Mouse (Mus musculus) lung, adult 10 weeks (tissue): Measurements from ENCODE around the gene Ccdc86. TPM values are rescaled to one million over a fixed set of nuclear protein-coding genes. Genes with fewer than 3 reads are reported as not detected.

Experiments
- polyA plus RNA-seq: library from polyadenylated mRNA; stranded (reverse); fragments of 350-450 nt; fragmentation: Illumina TruSeq; extraction: RNeasy Lipid Tissue Mini Kit (QIAGEN cat#74804); gene quantifications from one replicate; pipeline ENCODE4 v1.2.3, GENCODE M21; 2014; ENCODE audit warnings: low read depth, low replicate concordance; ENCODE audit not compliant: insufficient read depth

The Ccdc86 gene
- polyA plus RNA-seq = 4.2 TPM

GRCm38 (mm10) chr19:10949112-10949511 lies at the start of gene Ccdc86:
TSS of gene Ccdc86 (minus strand) at chr19:10949266.

GRCm38 (mm10) chr19:10993150-10993549 lies 44.1 kb upstream of the Ccdc86 start, which contains the start of gene Ms4a15:
TSS of gene Ms4a15 (minus strand) at chr19:10993250.

DNA sequence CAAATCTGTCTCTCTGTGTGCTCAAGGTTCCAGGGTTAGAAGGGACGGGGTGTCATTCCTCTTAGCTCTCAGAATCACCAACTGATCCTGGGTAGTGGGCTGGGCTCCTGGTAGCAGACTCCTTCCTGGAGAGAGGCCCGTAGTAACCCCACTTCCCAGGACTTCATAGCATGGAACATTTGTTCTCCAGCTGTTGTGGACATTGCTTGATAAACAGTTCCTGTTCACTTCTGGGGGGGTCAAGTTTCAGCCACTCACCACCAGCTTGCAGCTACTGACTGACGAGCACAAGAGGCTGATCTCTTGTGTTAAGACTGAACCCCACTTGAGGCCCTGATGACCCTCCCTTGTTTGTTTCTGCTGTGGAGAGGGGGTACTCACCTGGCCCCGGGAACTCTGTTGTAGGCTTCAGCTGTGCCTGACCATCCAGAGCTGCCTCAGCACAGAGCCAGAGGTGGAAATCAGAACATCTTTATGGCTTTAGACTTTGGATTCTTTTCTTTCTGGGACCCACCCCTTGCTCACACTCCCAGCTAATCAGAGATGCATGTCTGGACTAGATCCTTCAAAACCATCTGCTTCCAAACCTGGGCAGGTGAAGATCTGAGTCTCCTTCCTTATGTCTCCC lies 25.3 kb upstream of the Ccdc86 start, which contains the start of gene Ms4a10:
Gene Ms4a10 (minus strand): TSS at position 433 of the 628 bp plus-strand sequence.

DNA sequence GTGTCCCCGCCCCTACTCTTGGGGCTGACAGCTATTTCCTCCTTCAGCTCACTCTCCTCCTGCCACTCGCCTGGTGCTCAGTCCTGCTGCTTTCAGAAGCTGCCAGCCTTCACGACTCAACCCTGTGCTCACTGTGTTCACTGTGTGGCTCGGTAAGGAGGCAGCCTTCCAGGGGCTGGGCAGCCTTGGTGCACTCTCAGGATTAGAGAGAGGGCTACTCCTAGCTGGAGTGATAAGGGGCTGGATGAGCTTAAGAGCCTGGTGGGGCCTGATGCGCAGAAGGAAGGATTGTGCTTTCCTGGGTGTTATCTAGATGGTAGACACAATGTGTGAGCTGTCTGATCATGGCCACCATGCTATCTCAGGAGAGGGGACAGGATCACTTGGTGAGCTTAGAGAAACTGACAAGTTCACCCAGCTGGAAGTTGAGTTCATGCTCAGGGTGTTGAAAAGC lies 11.9 kb downstream of the Ccdc86 start, which contains the start of gene Ptgdr2:
Gene Ptgdr2 (plus strand): TSS at position 51 of the 454 bp plus-strand sequence.

DNA sequence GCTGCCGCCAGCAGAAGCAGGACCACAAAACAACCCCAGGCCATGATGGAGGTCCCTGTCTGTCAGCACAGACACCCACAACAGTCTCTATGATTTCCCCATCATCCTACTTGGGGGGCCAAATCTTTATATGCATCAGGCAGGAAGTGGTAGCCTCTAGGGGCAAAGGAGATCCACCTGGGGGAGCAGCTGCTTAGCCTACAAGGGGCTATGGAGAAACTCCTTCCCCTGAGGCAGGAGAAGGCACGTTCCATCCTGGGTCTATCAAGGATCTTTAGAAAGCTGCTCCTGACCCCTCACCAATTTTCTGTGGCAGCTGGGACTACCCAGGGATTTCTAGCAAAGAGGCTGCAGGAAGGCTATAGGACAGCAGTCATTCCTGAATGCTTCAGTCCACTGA lies 28.5 kb downstream of the Ccdc86 start, which contains the start of gene Zp1:
Gene Zp1 (minus strand): TSS at position 101 of the 400 bp plus-strand sequence.

DNA sequence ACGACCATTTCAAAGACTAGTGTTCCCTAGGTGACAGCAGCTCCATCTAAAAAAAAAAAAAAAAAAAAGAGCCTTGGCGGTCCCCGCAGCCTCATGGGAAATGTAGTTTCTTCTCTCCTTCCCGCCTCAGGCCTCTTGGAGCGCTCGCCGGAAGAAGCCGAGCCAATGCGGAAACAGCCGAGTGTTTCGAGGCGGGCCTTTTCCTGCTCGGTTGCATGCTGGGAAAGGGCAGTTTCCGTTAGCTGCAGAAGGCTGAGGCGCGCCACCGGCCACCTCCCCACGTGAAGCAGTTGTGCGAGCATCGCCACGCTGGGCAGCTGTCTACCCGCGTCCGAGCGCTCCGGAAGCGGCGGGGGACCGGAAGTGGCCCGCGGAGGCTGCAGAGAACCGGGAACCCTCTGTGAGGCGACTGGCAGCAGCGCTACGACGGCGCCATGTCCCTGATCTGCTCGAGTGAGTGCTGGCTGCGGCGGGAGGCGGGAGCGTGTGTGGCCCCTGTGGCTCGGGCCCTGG lies 54.0 kb downstream of the Ccdc86 start, which contains the start of gene Prpf19:
Gene Prpf19 (plus strand): TSS at position 216 of the 513 bp plus-strand sequence.

Other genes with a start within 250 kb of the Ccdc86 start
- 2.3 TPM for gene Cd5, start 210.3 kb downstream of the Ccdc86 start, polyA plus RNA-seq
- gene Cd6, start 119.2 kb downstream of the Ccdc86 start, polyA plus RNA-seq = 1.6 TPM
- 9.9 TPM for gene Slc15a3, start 109.5 kb downstream of the Ccdc86 start, polyA plus RNA-seq
- 5.2 TPM for gene Tmem132a, start 79.3 kb downstream of the Ccdc86 start, polyA plus RNA-seq
- gene Tmem109, start 67.3 kb downstream of the Ccdc86 start, polyA plus RNA-seq = 130 TPM
- 53.5 TPM for gene Prpf19, start 54.0 kb downstream of the Ccdc86 start, polyA plus RNA-seq
- not detected for gene Zp1, start 28.6 kb downstream of the Ccdc86 start, polyA plus RNA-seq
- gene Ptgdr2, start 12.1 kb downstream of the Ccdc86 start, polyA plus RNA-seq = 0.33 TPM
- gene Ms4a10, start 25.4 kb upstream of the Ccdc86 start, polyA plus RNA-seq = not detected
- 0.55 TPM for gene Ms4a15, start 44.0 kb upstream of the Ccdc86 start, polyA plus RNA-seq
- gene Ms4a18, start 68.8 kb upstream of the Ccdc86 start, polyA plus RNA-seq = not detected
- gene Ms4a8a, start 131.8 kb upstream of the Ccdc86 start, polyA plus RNA-seq = 20.7 TPM
- gene 1700017D01Rik, start 181.6 kb upstream of the Ccdc86 start, polyA plus RNA-seq = not detected
- not detected for gene 1700025F22Rik, start 216.1 kb upstream of the Ccdc86 start, polyA plus RNA-seq
- not detected for gene Ms4a13, start 247.5 kb upstream of the Ccdc86 start, polyA plus RNA-seq